Mouse (Mus musculus): ENCODE measurements around the gene Ppp1r12a. TPM values are rescaled to one million over a fixed set of nuclear protein-coding genes. Genes with fewer than 3 reads are reported as not detected.

The Ppp1r12a gene
- total RNA-seq, 1 experiment = 106 TPM

- no peak overlapping the region for H3K27ac ChIP-seq (ENCODE audit: insufficient read depth, low read depth, low read length, poor library complexity, severe bottlenecking)
- TF ChIP-seq HCFC1 (IDR thresholded peaks at IDR 0.05; ENCODE audit: borderline replicate concordance, insufficient read depth, low read length) = no peak
- no peak for TF ChIP-seq ZNF384 (IDR thresholded peaks at IDR 0.05; ENCODE audit: low read depth, low read length)
- TF ChIP-seq MAFK (IDR thresholded peaks at IDR 0.05; ENCODE audit: insufficient read depth, low read depth, low read length) = no peak
- no peak for TF ChIP-seq CHD2 (IDR thresholded peaks at IDR 0.05; ENCODE audit: low read depth, low read length)
- TF ChIP-seq ZC3H11A (IDR thresholded peaks at IDR 0.05; ENCODE audit: borderline replicate concordance, low read depth, low read length) = no peak
- H3K9me3 ChIP-seq (ENCODE audit: control insufficient read depth, insufficient read depth, low read depth, low read length) = no peaks in the 10 kb centered on the region
- H3K9ac ChIP-seq (ENCODE audit: insufficient read depth, low read depth, low read length, poor library complexity, severe bottlenecking) = no peak overlapping the region
- in situ Hi-C loops (cut with MboI; ENCODE audit: low sequenced_read_pairs in 2 of 2, unreplicated experiment in 2 of 2) = no loop called here
- H3K36me3 ChIP-seq (ENCODE audit: control insufficient read depth, insufficient read depth, low read length, poor library complexity, severe bottlenecking) = no peaks in the 10 kb centered on the region
- H3K4me1 ChIP-seq (ENCODE audit: control insufficient read depth in 2 of 2, insufficient read depth in 2 of 2, low read length in 2 of 2, poor library complexity in 1 of 2) = peaks cover 0 to 5% of the 10 kb centered on the region in 2 experiments; a peak in 1 of 4 replicates
- no peak overlapping the region for H3K4me3 ChIP-seq (ENCODE audit: insufficient read depth in 1 of 2, low read depth in 1 of 2, low read length in 2 of 2, poor library complexity in 1 of 2, severe bottlenecking in 1 of 2)
- no peak for DNase-seq (ENCODE audit: low read depth, low spot score)
Observed at GRCm38 (mm10) chr10:108328983-108329382, 167.0 kb downstream of the Ppp1r12a start.

GRCm38 (mm10) chr10:108329771-108330170 is 167.8 kb downstream of the Ppp1r12a start:
- Histone ChIP-seq H3K27ac (ENCODE audit: insufficient read depth, low read depth, low read length, poor library complexity, severe bottlenecking) (no peak overlapping the region), H3K9ac (ENCODE audit: insufficient read depth, low read depth, low read length, poor library complexity, severe bottlenecking) (no peak overlapping the region), H3K4me3 (ENCODE audit: insufficient read depth in 1 of 2, low read depth in 1 of 2, low read length in 2 of 2, poor library complexity in 1 of 2, severe bottlenecking in 1 of 2) (no peak overlapping the region), H3K4me1 (ENCODE audit: control insufficient read depth in 2 of 2, insufficient read depth in 2 of 2, low read length in 2 of 2, poor library complexity in 1 of 2) (peaks cover 1 to 4% of the 10 kb centered on the region in 2 experiments; a peak in 2 of 4 replicates), H3K36me3 (ENCODE audit: control insufficient read depth, insufficient read depth, low read length, poor library complexity, severe bottlenecking) (no peaks in the 10 kb centered on the region), H3K9me3 (ENCODE audit: control insufficient read depth, insufficient read depth, low read depth, low read length) (no peaks in the 10 kb centered on the region)
- no peak for DNase-seq (ENCODE audit: low read depth, low spot score)
- in situ Hi-C loops (cut with MboI; ENCODE audit: low sequenced_read_pairs in 2 of 2, unreplicated experiment in 2 of 2) = no loop called here
- TF ChIP-seq HCFC1 (IDR thresholded peaks at IDR 0.05; ENCODE audit: borderline replicate concordance, insufficient read depth, low read length) (no peak), CHD2 (IDR thresholded peaks at IDR 0.05; ENCODE audit: low read depth, low read length) (no peak), MAFK (IDR thresholded peaks at IDR 0.05; ENCODE audit: insufficient read depth, low read depth, low read length) (no peak), ZNF384 (IDR thresholded peaks at IDR 0.05; ENCODE audit: low read depth, low read length) (no peak), ZC3H11A (IDR thresholded peaks at IDR 0.05; ENCODE audit: borderline replicate concordance, low read depth, low read length) (no peak)

- Histone ChIP-seq H3K4me1 (ENCODE audit: control insufficient read depth in 2 of 2, insufficient read depth in 2 of 2, low read length in 2 of 2, poor library complexity in 1 of 2) (peaks cover 1 to 4% of the 10 kb centered on the region in 2 experiments; a peak in 2 of 4 replicates), H3K27ac (ENCODE audit: insufficient read depth, low read depth, low read length, poor library complexity, severe bottlenecking) (no peak overlapping the region), H3K9ac (ENCODE audit: insufficient read depth, low read depth, low read length, poor library complexity, severe bottlenecking) (peak overlapping the region; percentile 1; the same call in 1 of the 2 replicates), H3K4me3 (ENCODE audit: insufficient read depth in 1 of 2, low read depth in 1 of 2, low read length in 2 of 2, poor library complexity in 1 of 2, severe bottlenecking in 1 of 2) (peak overlapping the region; percentile 64 to 99; a peak in 3 of 4 replicates), H3K9me3 (ENCODE audit: control insufficient read depth, insufficient read depth, low read depth, low read length) (no peaks in the 10 kb centered on the region), H3K36me3 (ENCODE audit: control insufficient read depth, insufficient read depth, low read length, poor library complexity, severe bottlenecking) (peaks cover 2% of the 10 kb centered on the region; the same call in 1 of the 2 replicates)
- TF ChIP-seq CHD2 (IDR thresholded peaks at IDR 0.05; ENCODE audit: low read depth, low read length) (no peak), HCFC1 (IDR thresholded peaks at IDR 0.05; ENCODE audit: borderline replicate concordance, insufficient read depth, low read length) (no peak), MAFK (IDR thresholded peaks at IDR 0.05; ENCODE audit: insufficient read depth, low read depth, low read length) (no peak)
- no peak for DNase-seq (ENCODE audit: low read depth, low spot score)
- in situ Hi-C loops (cut with MboI; ENCODE audit: low sequenced_read_pairs in 2 of 2, unreplicated experiment in 2 of 2) = no loop called here
Observed at GRCm38 (mm10) chr10:108330964-108331363, 169.0 kb downstream of the Ppp1r12a start.

GRCm38 (mm10) chr10:108331784-108332561 is 170.0 kb downstream of the Ppp1r12a start, which contains the start of gene Pawr:
Gene Pawr, plus strand, starts transcription at chr10:108332121.
- peak within 1 kb of the TSS; percentile 66 for H3K27ac ChIP-seq (ENCODE audit: insufficient read depth, low read depth, low read length, poor library complexity, severe bottlenecking)
- peak within 1 kb of the TSS; percentile 90 for H3K9ac ChIP-seq (ENCODE audit: insufficient read depth, low read depth, low read length, poor library complexity, severe bottlenecking)
- in situ Hi-C loops (cut with MboI; ENCODE audit: low sequenced_read_pairs in 2 of 2, unreplicated experiment in 2 of 2) = no loop called here
- peak; percentile 86 for DNase-seq (ENCODE audit: low read depth, low spot score)
- peaks cover 1 to 4% of the 10 kb centered on the region in 2 experiments; a peak in 2 of 4 replicates for H3K4me1 ChIP-seq (ENCODE audit: control insufficient read depth in 2 of 2, insufficient read depth in 2 of 2, low read length in 2 of 2, poor library complexity in 1 of 2)
- H3K36me3 ChIP-seq (ENCODE audit: control insufficient read depth, insufficient read depth, low read length, poor library complexity, severe bottlenecking) = peaks cover 2% of the 10 kb centered on the region; the same call in 1 of the 2 replicates
- H3K9me3 ChIP-seq (ENCODE audit: control insufficient read depth, insufficient read depth, low read depth, low read length) = no peaks in the 10 kb centered on the region
- no peak for TF ChIP-seq CHD2 (IDR thresholded peaks at IDR 0.05; ENCODE audit: low read depth, low read length)
- TF ChIP-seq MAFK (IDR thresholded peaks at IDR 0.05; ENCODE audit: insufficient read depth, low read depth, low read length) = no peak
- no peak for TF ChIP-seq ZC3H11A (IDR thresholded peaks at IDR 0.05; ENCODE audit: borderline replicate concordance, low read depth, low read length)
- 0 out of 2 replicates have a peak, but pooled peaks have one; percentile 20 for TF ChIP-seq HCFC1 (IDR thresholded peaks at IDR 0.05; ENCODE audit: borderline replicate concordance, insufficient read depth, low read length)
- no peak for TF ChIP-seq ZNF384 (IDR thresholded peaks at IDR 0.05; ENCODE audit: low read depth, low read length)
- peak within 1 kb of the TSS; percentile 80 to 99 for H3K4me3 ChIP-seq (ENCODE audit: insufficient read depth in 1 of 2, low read depth in 1 of 2, low read length in 2 of 2, poor library complexity in 1 of 2, severe bottlenecking in 1 of 2)
